Comparison of ENCODE assay signal across 14 mouse cellular contexts in the genomic region with DNA sequence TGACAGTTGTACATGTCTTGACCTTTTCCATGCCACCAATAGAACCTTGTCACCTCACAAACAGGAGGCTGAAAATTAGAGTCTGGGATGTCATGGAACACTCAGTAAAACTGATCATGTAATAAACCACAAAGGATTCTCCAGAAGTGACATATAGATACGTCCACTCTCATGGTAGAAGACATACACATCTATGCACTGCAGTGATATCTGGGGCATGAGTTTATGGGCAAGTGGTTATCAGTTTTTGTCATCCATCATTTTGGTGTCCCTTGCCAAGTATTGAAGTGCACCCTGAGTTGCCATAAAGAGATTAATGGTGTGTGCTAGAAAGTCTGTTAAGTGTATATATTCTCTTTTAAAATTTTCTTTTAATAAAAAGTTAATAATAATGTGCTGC.
"Had no signal": no experiment of that assay in that cellular context is flagged by ENCODE, and none has a peak within 500 bp of the region (broad histone marks: within the 10 kb centered on the region; RNA-seq: fewer than 3 reads in every experiment).

No protein-coding gene starts in this region.

- H3K9ac ChIP-seq: intestine, embryonic 15.5 days; limb, embryonic 12.5 days; lung, embryonic 15.5 days; midbrain, embryonic 12.5 days; neural tube, embryonic 13.5 days; stomach, embryonic 15.5 days had no signal

- H3K4me2 ChIP-seq: intestine, embryonic 15.5 days; limb, embryonic 12.5 days; lung, embryonic 15.5 days; midbrain, embryonic 12.5 days; neural tube, embryonic 13.5 days; stomach, embryonic 15.5 days had no signal

- H3K27ac ChIP-seq: intestine, embryonic 15.5 days; limb, embryonic 12.5 days; lung, embryonic 15.5 days; midbrain, embryonic 12.5 days; neural tube, embryonic 13.5 days; stomach, embryonic 15.5 days had no signal

- H3K36me3 ChIP-seq: intestine, embryonic 15.5 days had no signal

- H3K4me3 ChIP-seq: intestine, embryonic 15.5 days; limb, embryonic 12.5 days; lung, embryonic 15.5 days; midbrain, embryonic 12.5 days; neural tube, embryonic 13.5 days; stomach, embryonic 15.5 days had no signal

- DNase-seq: kidney, adult 18-20 months; kidney, postnatal 10 days; lung, postnatal 14 days; retina, postnatal 1 day; right cerebral cortex, postnatal 14 days; thymus, adult 2 months; thymus, postnatal 36 days had no signal

- H3K27me3 ChIP-seq: intestine, embryonic 15.5 days; limb, embryonic 12.5 days; lung, embryonic 15.5 days; midbrain, embryonic 12.5 days; neural tube, embryonic 13.5 days; stomach, embryonic 15.5 days had no signal

- H3K4me1 ChIP-seq: intestine, embryonic 15.5 days; stomach, embryonic 15.5 days had no signal

- H3K9me3 ChIP-seq: intestine, embryonic 15.5 days; limb, embryonic 12.5 days; lung, embryonic 15.5 days; midbrain, embryonic 12.5 days; stomach, embryonic 15.5 days had no signal

- ATAC-seq: intestine, embryonic 15.5 days; midbrain, embryonic 16.5 days had no signal
